Mouse (Mus musculus) liver, postnatal 0 days (tissue): Measurements from ENCODE around the gene B830017H08Rik. TPM values are rescaled to one million over a fixed set of nuclear protein-coding genes. Genes with fewer than 3 reads are reported as not detected.

Experiments
- ATAC-seq: fragments of 200-750 bp; cut with Nextera tagmentation; 2 replicates; pipeline ENCODE4 v1.8.0; 2017; ENCODE audit warnings: mild to moderate bottlenecking, moderate library complexity
- DNase-seq: peaks from one replicate; pipeline ENCODE4 v3.0.0-alpha.2; 2016
- H3K27ac ChIP-seq: fragments of 300-500 bp; sonication (generic); 2 replicates; pipeline ENCODE4 v1.5.1; 2014; ENCODE audit warnings: antibody characterized with exemption, moderate library complexity, mild to moderate bottlenecking, low read depth
- H3K27me3 ChIP-seq: fragments of 300-500 bp; sonication (generic); 2 replicates; pipeline ENCODE4 v1.6.1; 2014; ENCODE audit warnings: low read length, control low read depth, mixed read lengths; ENCODE audit not compliant: insufficient read depth
- H3K36me3 ChIP-seq: fragments of 300-500 bp; sonication (generic); replicated peaks from 2 replicates; pipeline ENCODE4 v1.6.1; 2014; ENCODE audit warnings: mild to moderate bottlenecking, control low read depth, low read length, moderate library complexity, mixed read lengths; ENCODE audit not compliant: insufficient read depth
- H3K4me1 ChIP-seq: fragments of 300-500 bp; sonication (generic); 2 replicates; pipeline ENCODE4 v1.6.1; 2014; ENCODE audit warnings: antibody characterized with exemption, mild to moderate bottlenecking, control low read depth; ENCODE audit not compliant: insufficient read depth
- H3K4me2 ChIP-seq: fragments of 300-500 bp; sonication (generic); 2 replicates; pipeline ENCODE4 v1.6.1; 2014; ENCODE audit warnings: low read depth, mild to moderate bottlenecking, low read length, moderate library complexity, mixed read lengths
- H3K4me3 ChIP-seq: fragments of 300-500 bp; sonication (generic); 2 replicates; pipeline ENCODE4 v1.5.1; 2014; ENCODE audit warnings: low read depth, low read length
- H3K9ac ChIP-seq: fragments of 300-500 bp; sonication (generic); replicated peaks from 2 replicates; pipeline ENCODE4 v1.6.1; 2014; ENCODE audit warnings: mild to moderate bottlenecking, moderate library complexity
- H3K9me3 ChIP-seq: fragments of 300-500 bp; sonication (generic); 2 replicates; pipeline ENCODE4 v1.6.1; 2016; ENCODE audit warnings: mild to moderate bottlenecking, control low read depth, low read length, mixed read lengths
- CTCF ChIP-seq: sonication (generic); IDR thresholded peaks from 2 replicates; pipeline ENCODE4 v1.5.1; 2016; ENCODE audit warnings: antibody characterized with exemption, low read depth
- EP300 ChIP-seq: IDR thresholded peaks from 2 replicates; pipeline ENCODE4 v1.6.1; 2016; ENCODE audit warnings: antibody characterized with exemption, low read depth, mild to moderate bottlenecking
- WGBS: fragments of 180-500 bp; shearing (Covaris S2); extraction: QIAGEN DNeasy Blood & Tissue Kit; methylation state at CpG from one replicate; pipeline ENCODE4 v1.1.7; 2014; ENCODE audit not compliant: insufficient replicate concordance; 5-methylcytosine and 5-hydroxymethylcytosine counted together
- polyA plus RNA-seq: library from polyadenylated mRNA; unstranded; fragments of >200 nt; fragmentation: Nextera tagmentation; extraction: Ambion mirVana; gene quantifications from 2 replicates; pipeline ENCODE4 v1.2.1, GENCODE M21; 2015

B830017H08Rik gene
- polyA plus RNA-seq, 1 experiment from 2014 or later, result not detected

DNA sequence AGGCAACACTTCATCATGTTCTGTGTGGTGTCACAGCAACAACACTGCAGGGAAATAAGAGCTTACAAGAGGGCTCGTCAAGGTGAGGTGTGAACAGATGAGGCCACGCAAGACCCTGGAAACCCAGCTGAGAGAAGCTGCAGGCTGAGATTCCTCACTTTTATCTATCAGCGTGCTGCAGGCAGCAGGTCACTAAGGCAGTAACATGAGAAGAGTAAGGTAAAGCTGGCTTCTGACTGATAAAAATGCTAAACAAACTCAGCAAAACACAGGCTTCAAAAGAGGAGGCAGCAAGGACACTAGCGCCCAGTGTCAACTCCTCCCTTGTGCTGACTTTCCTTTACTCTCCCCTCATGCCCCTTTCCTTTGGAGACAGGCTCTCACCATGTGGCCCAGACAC lies 40.1 kb downstream of the B830017H08Rik start:
- WGBS, result 51% methylated on average over 4 of the region's 4 CpGs
- DNase-seq, result no peak
- peaks cover 19% of the 10 kb centered on the region for H3K36me3 ChIP-seq
- H3K27ac ChIP-seq, result no peak overlapping the region
- no peak overlapping the region for H3K4me2 ChIP-seq
- 0 out of 2 replicates have a peak, but pooled peaks cover 4% of the 10 kb centered on the region for H3K4me1 ChIP-seq
- H3K4me3 ChIP-seq, result no peak overlapping the region
- ATAC-seq, result peak; percentile 19; the same call in 1 of the 2 replicates
- H3K9ac ChIP-seq, result no peak overlapping the region
- no peaks in the 10 kb centered on the region for H3K27me3 ChIP-seq
- H3K9me3 ChIP-seq, result no peaks in the 10 kb centered on the region
- no peak for TF ChIP-seq CTCF
- TF ChIP-seq EP300, result no peak

DNA sequence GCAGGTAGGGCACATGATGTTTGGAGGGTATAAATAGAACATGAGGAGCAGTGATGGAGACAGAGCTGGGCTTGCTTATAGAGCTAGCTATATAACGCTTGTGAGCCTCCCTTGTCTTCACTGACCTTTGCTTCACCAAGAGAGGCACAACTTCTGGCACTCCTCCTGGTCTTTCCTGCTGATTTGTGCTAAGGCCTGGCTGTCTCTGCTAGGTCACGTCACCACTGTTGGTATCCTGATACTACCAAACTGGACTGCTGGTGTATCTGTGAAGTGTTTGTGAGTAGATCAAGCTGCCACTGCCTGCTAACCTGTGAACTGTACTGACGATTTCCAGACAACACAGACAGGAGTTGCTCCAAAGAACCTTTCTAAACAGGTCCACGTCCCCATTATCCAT lies 42.3 kb downstream of the B830017H08Rik start:
- Histone ChIP-seq H3K27ac (no peak overlapping the region), H3K9ac (no peak overlapping the region), H3K36me3 (peaks cover 14% of the 10 kb centered on the region), H3K27me3 (no peaks in the 10 kb centered on the region), H3K9me3 (no peaks in the 10 kb centered on the region), H3K4me2 (no peak overlapping the region), H3K4me1 (peaks cover 8% of the 10 kb centered on the region; the same call in 1 of the 2 replicates), H3K4me3 (no peak overlapping the region)
- DNase-seq (no peak), ATAC-seq (no peak)
- TF ChIP-seq CTCF (no peak), EP300 (no peak)
- 70% methylated on average over 4 of the region's 4 CpGs for WGBS

DNA sequence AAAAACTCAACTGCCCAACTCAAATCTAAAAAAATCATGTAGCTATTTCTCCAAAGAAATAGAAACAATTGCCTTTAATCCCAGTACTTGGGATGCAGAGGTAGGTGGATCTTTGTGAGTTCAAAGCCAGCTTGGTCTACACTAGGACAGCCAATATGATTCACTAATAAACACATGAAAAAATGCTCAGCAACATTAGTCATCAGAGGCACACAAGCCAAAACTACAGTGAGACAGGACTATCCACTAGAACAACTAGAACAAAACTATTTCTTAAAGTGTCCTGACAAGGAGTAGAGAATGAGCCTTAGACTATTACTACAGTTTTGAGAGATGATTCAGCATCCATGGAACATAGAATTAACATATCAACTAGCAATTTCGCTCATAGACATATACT lies 43.2 kb downstream of the B830017H08Rik start:
- 83% methylated on average over 1 of the region's 1 CpGs for WGBS
- no peak for DNase-seq
- H3K4me3 ChIP-seq, result no peak overlapping the region
- peaks cover 13% of the 10 kb centered on the region for H3K36me3 ChIP-seq
- no peaks in the 10 kb centered on the region for H3K27me3 ChIP-seq
- no peak overlapping the region for H3K27ac ChIP-seq
- no peak for ATAC-seq
- H3K9me3 ChIP-seq, result no peaks in the 10 kb centered on the region
- no peak overlapping the region for H3K4me2 ChIP-seq
- TF ChIP-seq EP300, result no peak
- TF ChIP-seq CTCF, result no peak
- H3K4me1 ChIP-seq, result peaks cover 11% of the 10 kb centered on the region; the same call in 1 of the 2 replicates
- no peak overlapping the region for H3K9ac ChIP-seq

DNA sequence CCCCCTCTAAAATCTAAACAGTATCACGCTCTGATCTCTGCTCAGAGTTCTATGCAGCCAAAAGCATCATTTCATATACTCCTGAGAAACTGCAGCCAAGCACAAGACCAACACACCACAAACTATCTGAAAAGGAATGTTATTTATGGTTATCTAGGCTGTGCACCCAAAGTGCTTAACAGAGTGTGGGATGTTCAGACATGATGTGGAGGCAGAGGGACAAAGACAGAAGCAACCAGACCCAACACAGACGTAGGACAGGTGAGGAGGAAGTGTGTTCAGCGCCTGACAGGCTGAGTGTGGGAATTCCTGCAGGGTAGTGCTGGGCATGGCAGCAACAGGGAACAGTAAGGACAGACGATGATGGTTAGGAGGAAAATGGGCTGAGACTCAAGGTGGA lies 46.6 kb downstream of the B830017H08Rik start:
- TF ChIP-seq EP300, result no peak
- TF ChIP-seq CTCF, result no peak
- no peak overlapping the region for H3K4me3 ChIP-seq
- DNase-seq (no peak), ATAC-seq (no peak)
- peaks cover 18% of the 10 kb centered on the region for H3K4me1 ChIP-seq
- H3K36me3 ChIP-seq, result peaks cover 4% of the 10 kb centered on the region
- no peak overlapping the region for H3K27ac ChIP-seq
- no peaks in the 10 kb centered on the region for H3K27me3 ChIP-seq
- WGBS, result 89% methylated on average over 4 of the region's 4 CpGs
- no peak overlapping the region for H3K4me2 ChIP-seq
- H3K9ac ChIP-seq, result no peak overlapping the region
- H3K9me3 ChIP-seq, result no peaks in the 10 kb centered on the region

DNA sequence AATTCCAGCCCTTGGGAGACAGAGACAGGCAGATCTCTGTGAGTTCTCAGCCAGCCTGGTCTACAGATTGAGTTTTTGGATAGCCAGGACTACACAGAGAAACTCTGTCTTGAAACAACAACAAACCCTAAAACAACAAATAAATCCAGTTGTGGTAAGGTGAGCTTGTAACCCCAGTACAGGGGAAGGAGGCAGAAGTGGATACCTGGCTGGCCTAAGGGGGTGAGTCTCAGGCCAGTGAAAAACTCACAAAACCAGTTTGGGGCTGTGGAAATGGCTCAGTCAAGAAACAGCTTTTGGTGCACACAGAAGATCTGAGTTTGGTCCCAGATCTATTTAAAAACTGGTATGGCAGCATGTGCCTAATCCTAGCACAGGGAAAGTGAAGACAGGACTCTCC lies 49.3 kb downstream of the B830017H08Rik start:
- no peak for DNase-seq
- no peak for ATAC-seq
- TF ChIP-seq CTCF (no peak), EP300 (no peak)

DNA sequence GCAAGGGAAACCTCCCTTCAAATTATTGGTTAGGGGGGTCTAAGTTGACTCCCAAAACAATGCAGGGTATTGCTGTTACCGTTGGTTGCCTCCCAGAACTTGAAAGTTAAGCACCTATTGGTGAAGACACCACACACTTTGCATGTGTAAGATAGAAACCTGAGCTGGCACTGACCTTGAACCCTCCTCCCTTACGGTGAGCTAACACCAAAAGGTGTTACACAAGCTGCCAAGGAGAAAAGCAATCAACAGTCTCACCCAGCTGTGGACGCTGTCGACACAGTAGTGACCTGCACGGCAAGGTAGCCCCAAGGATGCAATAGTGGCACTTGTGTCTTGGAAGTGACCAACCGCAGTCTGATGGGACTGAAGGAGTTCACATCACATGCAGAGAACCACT lies 51.2 kb downstream of the B830017H08Rik start:
- Histone ChIP-seq H3K36me3 (no peaks in the 10 kb centered on the region; the same call in 1 of the 2 replicates), H3K9ac (no peak overlapping the region), H3K4me2 (no peak overlapping the region), H3K27ac (0 out of 2 replicates have a peak overlapping the region, but pooled peaks have one; percentile 11), H3K4me3 (no peak overlapping the region), H3K4me1 (peaks cover 21% of the 10 kb centered on the region), H3K27me3 (no peaks in the 10 kb centered on the region), H3K9me3 (no peaks in the 10 kb centered on the region)
- no peak for TF ChIP-seq EP300
- TF ChIP-seq CTCF, result no peak
- peak; percentile 49; the same call in 1 of the 2 replicates for ATAC-seq
- DNase-seq, result no peak
- 76% methylated on average over 6 of the region's 6 CpGs for WGBS

More for the DNA sequence above, 49.3 kb downstream of the B830017H08Rik start:
- no peak overlapping the region for H3K4me3 ChIP-seq
- no peak overlapping the region for H3K9ac ChIP-seq
- H3K36me3 ChIP-seq, result peaks cover 2% of the 10 kb centered on the region
- H3K9me3 ChIP-seq, result no peaks in the 10 kb centered on the region
- H3K27ac ChIP-seq, result no peak overlapping the region
- no peak overlapping the region for H3K4me2 ChIP-seq
- peaks cover 21% of the 10 kb centered on the region for H3K4me1 ChIP-seq
- no peaks in the 10 kb centered on the region for H3K27me3 ChIP-seq

Other genes starting within 250 kb of the B830017H08Rik start
- 3.3 and 3.7 TPM in 2 replicates for gene Slc7a4, start 249.9 kb upstream of the B830017H08Rik start, polyA plus RNA-seq
- gene Smpd4, start 213.8 kb upstream of the B830017H08Rik start, polyA plus RNA-seq, result 6.4 and 7.3 TPM in 2 replicates
- gene Ccdc74a, start 186.7 kb upstream of the B830017H08Rik start, polyA plus RNA-seq, result 3.3 and 3.5 TPM in 2 replicates
- gene Med15, start 100.2 kb upstream of the B830017H08Rik start, polyA plus RNA-seq, result 11.0 and 11.6 TPM in 2 replicates
- gene Klhl22, start 73.5 kb upstream of the B830017H08Rik start, polyA plus RNA-seq, result 7.8 and 8.0 TPM in 2 replicates
- 0.97 and 1.6 TPM in 2 replicates for gene Scarf2, start 35.8 kb upstream of the B830017H08Rik start, polyA plus RNA-seq
- gene Car15, start 5.2 kb downstream of the B830017H08Rik start, polyA plus RNA-seq, result 0.26 and 0.52 TPM in 2 replicates
- gene Gm20518, start 58.5 kb downstream of the B830017H08Rik start, polyA plus RNA-seq, result not detected in 2 replicates
- gene Tssk1, start 61.1 kb downstream of the B830017H08Rik start, polyA plus RNA-seq, result 0.04 and 0.08 TPM in 2 replicates
- gene Dgcr2, start 65.4 kb downstream of the B830017H08Rik start, polyA plus RNA-seq, result 17.9 and 18.0 TPM in 2 replicates
- gene Tssk2, start 65.5 kb downstream of the B830017H08Rik start, polyA plus RNA-seq, result not detected in 2 replicates
- 5.6 and 6.6 TPM in 2 replicates for gene Ess2, start 78.2 kb downstream of the B830017H08Rik start, polyA plus RNA-seq
- not detected in 2 replicates for gene Gsc2, start 81.9 kb downstream of the B830017H08Rik start, polyA plus RNA-seq
- gene Slc25a1, start 95.1 kb downstream of the B830017H08Rik start, polyA plus RNA-seq, result 77.7 and 78.3 TPM in 2 replicates
- gene Vpreb2, start 147.3 kb downstream of the B830017H08Rik start, polyA plus RNA-seq, result 2.6 TPM in 2 replicates
- 23.2 and 24.4 TPM in 2 replicates for gene Dgcr6, start 219.7 kb downstream of the B830017H08Rik start, polyA plus RNA-seq